Mouse (Mus musculus): Measurements from ENCODE around the gene B9d2.
A peak's percentile ranks its signal among the peaks of the same experiment; 100 is the strongest.
"Not testable (repeated sequence)": the region's sequence is repeated elsewhere in the genome, so short reads cannot be mapped to it uniquely, and the experiment has no call there.

B9d2 gene

DNA sequence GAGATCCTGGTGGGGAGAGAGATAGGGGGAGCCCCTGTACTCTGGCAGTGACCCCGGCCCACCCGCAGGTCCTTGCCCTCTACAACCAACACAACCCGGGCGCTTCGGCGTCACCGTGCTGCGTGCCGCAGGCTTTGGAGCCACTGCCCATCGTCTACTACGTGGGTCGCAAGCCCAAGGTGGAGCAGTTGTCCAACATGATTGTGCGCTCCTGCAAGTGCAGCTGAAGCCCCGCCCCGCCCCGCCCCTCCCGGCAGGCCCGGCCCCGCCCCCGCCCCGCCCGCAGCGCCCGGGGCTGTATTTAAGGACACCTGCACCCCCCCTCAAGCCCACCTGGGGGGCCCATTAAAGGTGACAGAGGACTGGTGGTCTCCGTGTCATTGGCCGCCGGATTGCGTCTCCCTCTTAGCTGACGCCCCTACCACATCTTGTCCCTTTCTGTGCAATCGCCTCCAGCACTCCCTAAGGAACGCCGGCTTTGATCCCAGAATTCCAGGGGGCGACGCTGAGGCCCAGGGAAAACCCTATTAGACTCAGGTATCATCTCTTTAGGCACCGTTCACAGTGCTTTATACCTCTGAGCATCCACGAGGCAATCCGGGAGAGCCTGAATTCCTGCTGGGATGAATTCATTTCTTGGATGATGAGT lies 24.3 kb downstream of the B9d2 start:
- DNase-seq: peak; percentile 32 to 42

DNA sequence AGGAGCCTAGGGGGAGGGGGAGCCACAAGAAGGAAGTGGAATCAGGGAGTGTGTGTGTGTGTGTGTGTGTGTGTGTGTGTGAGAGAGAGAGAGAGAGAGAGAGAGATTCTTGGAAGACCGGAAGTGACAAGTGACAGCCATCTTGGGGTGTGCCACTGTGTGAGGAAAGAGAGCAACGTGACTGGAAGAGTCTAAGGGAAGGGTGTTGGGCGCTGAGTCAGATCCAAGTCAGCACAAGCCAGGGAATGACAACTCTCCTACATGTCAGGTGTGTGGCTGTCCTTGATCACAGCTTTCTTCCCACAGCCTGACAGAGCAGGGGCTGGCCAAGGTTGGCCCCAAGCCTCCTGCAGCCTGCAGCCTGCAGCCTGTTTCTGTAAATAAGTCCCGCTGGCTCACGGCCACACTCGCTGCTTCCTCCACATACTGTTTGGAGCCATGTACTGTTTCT lies 25.2 kb downstream of the B9d2 start:
- peak; percentile 52 to 63 for DNase-seq

DNA sequence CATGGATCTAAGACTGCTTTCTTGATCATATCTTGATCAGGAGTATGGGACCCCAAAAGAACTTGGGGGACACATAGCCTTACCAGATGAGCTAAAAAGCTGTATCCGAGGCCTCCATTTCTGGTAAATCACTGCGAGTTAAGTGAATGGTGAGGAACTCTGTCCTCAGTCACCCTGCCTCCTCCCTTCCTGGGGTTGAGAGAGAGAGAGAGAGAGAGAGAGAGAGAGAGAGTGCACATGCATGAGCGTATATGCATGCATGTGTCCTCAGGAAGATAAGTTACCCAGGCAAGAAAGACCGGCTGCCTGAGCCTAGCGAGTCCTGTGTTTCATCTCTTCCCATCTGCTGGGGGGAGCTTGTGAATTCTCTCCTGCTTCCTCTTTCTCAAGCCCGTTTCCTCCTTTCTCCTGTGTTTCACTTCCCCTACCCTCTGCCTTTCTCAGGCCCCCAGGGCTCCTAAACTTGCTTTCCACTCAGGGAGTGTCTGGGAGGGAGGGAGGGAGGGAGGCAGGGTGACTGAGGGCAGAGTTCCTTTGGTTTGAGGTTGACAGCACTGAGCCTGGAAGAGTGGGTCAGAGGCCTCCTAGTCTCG lies 26.1 kb downstream of the B9d2 start:
- peak in 1 of 2 experiments; percentile 25 for DNase-seq

DNA sequence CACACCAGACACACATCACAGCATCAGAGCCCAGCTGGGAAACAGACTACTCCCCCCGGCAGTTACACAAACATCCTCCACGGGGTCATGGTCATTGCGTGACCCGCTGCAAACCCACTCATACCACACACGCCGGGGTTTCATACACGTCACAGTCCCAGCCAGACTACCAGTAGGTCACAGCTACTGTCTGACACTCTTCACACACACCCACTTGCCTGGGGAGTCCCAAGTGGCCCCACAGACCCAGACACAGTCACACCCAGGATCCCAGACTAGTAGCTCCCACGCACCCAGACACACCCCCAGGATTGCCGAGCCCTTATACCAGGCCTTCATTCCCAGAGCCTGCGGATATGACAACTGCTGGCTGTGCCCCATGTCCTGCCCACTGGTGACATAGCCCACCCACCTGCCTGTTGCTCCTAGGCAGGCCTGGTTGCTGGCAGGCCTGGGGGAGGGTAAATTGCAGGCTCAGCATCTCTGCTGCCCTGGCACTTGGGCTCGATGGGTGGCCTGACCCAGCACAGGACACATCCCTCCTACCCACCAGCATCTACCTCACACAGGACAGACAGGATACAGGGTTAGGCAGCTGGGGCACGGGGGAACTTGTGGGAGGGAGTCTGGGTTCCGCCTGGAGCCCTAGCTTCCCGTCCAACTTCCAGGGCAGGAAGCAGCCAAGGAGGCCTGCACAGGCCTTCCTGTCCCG lies 27.2 kb downstream of the B9d2 start:
- peak; percentile 61 to 75 for DNase-seq

DNA sequence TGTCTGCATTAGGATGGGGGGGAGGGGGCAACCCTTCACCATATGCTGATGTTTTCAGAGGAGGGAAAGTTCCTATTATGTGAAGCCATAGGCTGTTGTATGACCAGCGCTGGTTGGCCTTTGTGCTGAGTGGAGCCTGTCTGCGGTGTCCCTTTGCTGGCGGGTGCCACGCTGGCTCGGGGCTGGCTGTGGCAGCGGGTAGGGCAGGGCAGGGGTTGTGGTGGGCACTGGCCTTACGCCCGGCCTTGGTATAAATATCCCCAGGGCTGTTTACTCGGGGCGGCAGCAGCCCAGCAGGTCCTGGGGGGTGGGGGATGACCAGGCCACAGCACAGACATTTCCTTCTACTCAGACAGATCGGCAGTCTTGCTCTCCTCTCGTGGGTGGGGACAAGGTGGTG lies 29.4 kb downstream of the B9d2 start:
- DNase-seq: peak; percentile 31 to 42

DNA sequence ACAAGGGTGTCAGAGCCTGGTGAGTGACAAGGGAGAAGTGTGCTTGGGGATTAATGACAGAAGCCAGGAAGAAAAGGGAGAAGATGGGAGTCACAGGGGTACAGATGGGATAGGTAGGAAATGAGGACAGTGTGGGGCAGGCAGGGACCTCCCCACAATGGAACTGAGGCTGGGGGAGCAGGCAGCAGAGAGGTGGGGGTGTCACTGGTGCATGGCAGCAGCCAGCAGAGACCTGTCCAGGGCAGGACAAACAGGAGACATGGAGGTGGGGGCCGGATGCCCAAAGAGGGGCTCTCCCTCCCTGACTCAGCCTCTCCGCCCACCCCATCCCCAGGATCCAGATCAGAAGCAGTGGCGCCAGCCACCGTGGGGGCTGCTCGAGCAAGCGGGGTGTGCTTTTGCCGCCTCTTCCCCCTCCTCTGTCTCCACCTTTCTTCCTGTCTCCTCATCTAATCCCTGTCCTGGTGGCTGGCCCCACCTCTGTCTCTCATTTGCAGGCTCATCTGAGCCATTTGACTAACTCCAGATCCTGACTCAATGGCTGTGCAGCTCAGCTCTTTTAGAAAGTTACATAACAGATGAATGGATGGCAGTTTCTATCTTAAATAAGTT lies 30.0 kb downstream of the B9d2 start:
- DNase-seq: peak; percentile 26 to 43

DNA sequence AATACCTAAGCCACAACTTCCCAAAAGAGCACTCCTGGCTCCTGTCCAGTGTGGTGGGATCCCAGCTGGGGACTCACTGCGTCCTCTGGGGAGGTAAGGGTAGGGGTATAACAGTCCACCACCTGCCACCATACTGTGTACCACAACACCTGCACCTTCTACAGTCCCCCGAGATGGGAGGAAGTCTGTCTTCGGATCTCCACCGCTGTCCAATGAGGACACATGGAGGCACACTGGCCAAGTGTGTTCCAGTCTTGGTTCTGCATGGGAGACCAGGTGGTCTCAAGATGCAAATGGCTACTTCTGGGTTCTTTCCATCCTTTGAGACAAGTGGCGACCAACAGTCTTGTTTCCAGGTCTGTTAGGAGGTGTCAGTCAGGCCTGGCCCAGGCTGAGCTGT lies 30.6 kb downstream of the B9d2 start:
- no peak for DNase-seq

DNA sequence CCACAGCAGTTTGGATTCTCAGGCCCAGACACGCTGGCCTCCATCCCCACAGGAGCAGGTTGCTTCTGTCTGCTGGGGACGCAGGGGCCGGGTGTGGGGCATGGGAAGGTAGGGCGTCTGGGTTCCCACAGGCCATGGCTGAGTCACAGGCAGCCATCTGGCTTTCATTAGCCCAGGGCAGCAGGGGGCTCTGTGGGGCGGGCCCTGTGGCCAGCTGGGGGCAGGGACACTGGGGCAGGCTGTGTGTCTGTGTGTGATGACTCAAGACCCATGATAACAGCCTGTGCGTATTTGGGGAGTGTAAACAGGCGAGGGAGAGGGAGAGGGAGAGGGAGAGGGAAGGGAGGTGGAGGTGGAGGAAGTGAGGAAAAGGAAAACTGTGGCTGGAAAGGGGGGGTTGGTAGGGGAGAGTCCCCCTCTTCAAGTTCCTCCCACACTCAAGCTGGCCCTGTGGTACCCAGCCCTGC lies 31.2 kb downstream of the B9d2 start:
- DNase-seq: peak in 1 of 2 experiments; percentile 23

DNA sequence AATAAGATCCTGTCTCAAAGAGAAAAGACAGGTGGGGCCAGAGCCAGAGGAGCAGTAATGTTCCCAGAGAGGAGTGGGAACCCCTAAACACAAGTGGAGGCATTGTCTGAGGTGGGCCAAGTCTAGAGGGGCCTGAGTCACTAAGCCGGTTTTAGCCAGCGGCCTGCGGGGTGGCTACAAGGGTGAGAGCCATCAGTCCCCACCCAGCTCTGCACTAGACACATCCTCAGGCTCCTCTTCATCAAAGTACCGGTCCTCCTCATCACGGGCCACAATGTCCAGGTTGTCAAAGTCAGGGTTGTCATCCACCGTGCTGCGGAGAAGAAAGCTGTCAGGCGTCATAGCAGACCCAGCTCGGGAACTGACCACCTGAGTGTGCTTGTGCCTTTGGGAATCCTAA lies 32.2 kb downstream of the B9d2 start:
- DNase-seq: no peak

DNA sequence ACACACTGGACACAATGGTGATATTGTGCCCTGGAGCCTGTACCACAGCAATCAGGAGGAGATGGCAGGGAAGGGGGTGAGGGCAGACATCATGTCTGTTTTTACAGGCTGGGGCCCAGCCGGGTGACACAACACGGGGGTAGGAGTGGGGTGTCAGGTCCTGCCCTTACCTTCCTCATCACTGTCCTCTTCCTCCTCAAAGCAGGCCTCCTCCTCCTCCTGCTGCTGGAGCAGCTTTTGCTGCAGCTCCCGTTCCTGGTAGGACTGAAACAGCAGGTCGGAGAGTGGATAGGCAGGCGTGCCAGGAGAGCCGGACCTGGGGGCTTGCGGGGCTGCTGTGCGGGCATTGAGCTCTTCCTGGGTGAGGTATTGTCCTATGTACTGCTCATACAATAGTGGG lies 34.0 kb downstream of the B9d2 start:
- DNase-seq: no peak

DNA sequence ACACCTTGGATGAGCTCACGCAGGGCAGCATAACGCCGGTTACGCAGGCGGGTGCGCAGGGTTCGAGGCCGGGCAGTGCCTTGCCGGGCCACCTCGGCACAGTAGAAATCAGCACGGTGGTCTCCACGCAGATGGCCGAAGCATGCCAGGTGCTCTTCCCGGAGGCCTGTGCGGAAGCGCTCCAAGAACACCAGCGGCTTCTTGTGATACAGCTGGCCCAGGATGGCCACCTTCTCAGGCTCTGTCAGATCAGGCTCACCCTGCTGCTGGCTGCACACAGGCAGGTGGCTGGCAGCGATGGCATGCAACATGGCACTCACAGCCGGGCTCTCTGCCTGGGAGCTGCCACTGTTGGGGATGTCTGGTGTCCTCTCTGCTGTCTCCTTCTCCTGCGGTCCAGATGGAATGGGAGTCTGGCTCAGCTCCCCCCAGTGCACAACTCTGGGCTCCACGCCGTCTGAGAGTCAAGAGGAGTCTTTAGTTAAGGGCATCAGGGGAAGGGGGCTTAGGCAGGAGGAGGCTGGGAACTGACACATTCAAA lies 35.2 kb downstream of the B9d2 start:
- no peak for DNase-seq

DNA sequence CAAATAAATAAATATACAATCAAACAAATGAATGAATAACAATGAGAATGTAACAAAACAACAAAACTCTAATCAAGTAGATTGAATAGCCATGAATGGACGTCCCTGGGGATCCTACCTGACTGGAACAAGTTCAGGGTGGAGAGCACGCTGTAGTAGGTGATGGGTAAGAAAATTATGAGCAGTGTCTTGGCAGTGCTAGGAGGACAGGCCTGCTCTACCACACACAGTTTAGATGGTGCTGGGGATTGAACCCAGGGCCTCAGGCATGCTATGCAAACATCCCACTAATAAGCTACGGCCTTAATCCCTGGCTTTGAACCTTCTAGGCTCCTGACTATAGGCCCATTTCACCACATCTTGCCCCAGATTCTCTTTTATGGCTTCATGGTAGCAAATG lies 36.9 kb downstream of the B9d2 start:
- no peak for DNase-seq

DNA sequence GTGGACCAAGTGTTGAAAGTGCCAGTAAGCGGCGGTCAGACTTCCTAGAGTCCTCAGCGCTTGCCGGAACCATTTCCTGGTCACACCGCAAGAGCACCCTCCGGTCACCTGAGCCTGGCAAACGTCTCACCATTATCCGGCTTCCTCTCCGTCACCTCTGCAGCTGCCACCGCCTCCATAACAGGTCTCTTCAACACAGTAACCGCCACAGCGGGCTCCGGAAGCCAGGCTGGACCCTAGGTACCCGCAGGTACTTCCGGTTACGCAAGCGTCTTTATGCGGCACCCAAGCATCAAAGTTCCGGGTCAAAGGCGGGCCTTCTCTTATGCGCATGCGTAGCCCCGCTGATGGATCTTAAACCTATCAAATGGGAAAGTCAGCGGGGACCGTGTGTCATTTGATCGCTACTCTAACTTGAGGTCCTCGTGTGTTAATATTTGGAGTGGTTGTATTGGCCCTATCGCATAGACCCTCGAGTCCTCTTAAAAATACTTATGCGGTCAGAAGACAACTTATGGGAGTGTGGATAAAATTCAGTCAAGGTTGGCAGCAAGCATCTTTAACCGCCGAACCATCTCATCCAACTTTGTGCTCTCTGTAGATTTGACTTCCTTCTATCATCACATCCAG lies 38.3 kb downstream of the B9d2 start, which contains the start of gene Ccdc97:
Gene Ccdc97 (minus strand): TSS at position 301 of the 630 bp plus-strand sequence.
- DNase-seq: peak; percentile 93 to 95

DNA sequence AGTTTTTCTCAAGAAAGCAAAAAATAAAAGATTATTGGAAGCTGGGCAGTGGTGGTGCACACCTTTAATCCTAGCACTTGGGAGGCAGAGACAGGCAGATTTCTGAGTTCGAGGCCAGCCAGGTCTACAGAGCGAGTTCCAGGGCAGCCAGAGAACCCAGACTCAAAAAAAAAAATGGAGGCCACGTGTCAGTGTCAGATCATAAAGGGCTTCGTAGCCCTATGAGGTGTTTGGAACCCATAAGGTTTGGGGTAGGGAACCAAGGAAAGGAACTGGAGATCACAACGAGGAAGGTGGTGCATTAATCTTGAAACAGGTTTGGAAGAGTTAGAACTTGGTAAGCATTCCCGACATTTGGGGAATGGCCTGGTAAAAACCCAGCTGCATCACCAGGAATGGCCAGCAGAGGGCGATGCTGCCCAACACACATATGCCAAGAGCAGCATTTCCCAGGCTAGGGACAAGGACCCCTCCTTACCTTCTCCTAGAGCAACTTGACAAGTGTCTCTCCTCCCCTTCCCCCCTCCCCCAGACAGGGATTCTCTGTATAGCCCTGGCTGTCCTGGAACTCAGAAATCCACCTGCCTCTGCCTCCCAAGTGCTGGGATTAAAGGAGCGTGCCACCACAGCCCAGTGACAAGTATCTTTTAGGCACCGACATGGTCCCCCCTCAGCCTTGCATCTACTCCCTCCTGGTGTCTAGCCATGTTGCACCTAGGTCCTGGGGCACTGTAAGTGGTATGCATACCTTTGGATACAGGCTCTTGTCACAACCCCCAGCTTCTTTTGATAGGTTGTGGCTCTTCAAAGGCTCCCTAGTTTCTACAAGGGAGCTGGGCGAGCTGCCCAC lies 39.4 kb downstream of the B9d2 start:
- peak; percentile 89 for DNase-seq

DNA sequence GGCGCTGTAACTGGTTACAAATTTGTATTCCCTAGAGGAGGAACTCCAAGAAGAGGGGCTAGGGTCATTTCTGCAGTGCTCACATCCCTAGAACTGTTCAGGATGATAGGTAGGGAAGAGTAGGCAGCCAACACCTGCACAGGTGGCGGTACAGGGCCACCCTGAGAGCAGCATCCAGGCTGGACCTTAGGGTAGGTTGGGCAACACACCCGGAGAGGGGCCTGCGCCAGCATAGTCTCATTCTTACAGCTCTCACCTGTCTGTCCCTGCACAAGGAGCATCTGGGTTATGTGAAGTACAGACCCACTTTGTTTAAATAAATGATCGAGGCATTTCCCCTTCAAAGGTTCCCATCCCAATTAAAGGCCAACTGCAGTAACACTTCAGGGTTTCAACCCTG lies 40.2 kb downstream of the B9d2 start:
- DNase-seq: no peak

DNA sequence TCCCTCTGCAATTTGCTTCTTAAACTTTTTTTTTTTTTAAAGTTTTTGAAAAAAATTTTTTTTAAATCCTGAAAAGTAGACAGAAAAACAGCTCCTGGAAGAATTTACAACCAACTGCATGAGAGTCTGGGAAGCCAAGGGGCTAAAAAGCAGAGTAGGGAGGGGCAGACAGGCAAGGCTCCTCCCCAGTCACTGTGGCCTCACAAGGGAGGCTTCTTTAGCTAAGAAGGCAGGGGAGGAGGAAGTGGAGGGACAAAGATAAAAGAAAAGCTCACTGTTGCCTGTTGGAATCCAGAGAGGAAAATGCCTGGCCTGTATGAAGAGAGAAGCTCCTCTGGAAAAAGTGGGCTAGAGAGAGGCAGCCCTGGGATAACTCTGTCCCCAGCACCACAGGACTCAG lies 41.2 kb downstream of the B9d2 start:
- DNase-seq: not testable (repeated sequence)

DNA sequence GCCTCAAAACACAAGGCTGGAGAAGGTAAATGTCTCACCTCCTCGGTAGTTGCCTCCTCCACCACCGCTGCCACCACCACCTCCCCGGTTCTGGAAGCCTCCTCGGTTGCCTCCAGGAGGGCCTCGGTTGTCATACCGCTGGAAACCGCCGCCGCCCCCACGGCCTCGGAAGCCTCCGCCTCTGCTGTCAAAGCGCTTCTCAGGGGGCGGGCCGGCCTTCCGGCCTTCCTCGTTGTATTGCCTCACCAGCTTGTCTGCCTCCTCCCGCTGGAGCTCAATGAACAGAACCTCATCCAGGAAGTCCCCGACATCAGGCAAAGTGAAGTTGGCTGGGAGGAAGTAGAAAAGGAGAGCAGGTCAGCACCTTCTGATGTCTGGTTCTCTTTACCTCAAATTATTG lies 45.3 kb downstream of the B9d2 start:
- DNase-seq: no peak

DNA sequence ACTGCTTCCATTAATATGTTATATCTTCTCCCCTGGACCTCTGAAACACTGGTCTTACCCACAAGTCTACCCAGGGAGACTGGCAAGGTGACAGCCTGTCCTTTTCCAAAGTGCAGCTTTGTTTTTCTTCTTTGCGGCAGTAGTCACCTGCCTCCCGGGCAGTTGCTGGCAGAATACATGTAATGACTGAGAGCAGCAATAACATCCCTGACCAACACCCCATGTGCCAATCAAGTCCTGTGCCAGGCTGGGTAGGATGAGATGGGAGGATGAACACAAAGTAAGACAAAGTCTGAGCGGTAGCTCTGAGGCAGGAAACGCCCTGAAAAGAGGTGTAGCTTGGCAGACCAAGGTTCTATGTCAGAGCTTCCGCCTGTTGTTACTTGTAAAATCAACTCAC lies 47.2 kb downstream of the B9d2 start:
- DNase-seq: no peak

DNA sequence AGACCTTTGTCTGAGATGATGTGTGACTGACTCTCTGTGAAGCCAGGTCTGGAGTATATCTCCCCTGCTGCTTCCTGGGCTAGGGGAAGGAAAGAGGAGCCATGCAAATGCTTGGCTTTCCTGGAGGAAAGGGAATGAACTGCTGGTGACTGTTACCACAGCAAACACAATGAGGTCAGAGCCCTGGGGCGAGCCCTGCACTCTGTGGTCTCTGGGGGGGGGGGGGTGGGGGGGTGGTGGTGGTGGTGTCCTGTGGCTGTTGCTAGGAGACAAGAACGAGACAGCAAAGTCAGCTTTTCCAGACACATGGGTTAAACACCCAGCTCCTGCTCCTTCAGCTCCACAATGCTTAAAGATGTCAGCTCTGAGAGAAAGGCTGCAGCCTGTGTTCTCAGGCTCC lies 48.8 kb downstream of the B9d2 start:
- DNase-seq: no peak

DNA sequence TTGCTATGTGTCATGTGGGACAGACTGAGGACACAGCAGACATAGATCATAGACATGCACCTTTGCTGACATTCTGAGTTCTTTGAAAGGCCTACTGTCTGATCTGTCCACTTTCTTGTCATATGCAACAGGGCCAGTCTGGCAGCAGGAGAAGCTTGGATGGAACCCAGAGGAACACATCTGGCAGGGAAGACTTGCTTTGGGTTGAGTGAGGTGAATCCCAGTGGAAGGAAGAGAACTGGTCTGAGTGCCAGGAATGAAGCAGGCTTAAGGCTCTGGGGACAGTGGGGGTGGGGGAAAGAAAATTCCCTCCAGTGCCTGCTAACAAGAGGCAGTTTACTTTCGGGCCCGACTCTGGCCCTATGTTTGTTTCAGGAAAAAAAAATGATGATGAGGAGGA lies 49.3 kb downstream of the B9d2 start:
- DNase-seq: no peak

DNA sequence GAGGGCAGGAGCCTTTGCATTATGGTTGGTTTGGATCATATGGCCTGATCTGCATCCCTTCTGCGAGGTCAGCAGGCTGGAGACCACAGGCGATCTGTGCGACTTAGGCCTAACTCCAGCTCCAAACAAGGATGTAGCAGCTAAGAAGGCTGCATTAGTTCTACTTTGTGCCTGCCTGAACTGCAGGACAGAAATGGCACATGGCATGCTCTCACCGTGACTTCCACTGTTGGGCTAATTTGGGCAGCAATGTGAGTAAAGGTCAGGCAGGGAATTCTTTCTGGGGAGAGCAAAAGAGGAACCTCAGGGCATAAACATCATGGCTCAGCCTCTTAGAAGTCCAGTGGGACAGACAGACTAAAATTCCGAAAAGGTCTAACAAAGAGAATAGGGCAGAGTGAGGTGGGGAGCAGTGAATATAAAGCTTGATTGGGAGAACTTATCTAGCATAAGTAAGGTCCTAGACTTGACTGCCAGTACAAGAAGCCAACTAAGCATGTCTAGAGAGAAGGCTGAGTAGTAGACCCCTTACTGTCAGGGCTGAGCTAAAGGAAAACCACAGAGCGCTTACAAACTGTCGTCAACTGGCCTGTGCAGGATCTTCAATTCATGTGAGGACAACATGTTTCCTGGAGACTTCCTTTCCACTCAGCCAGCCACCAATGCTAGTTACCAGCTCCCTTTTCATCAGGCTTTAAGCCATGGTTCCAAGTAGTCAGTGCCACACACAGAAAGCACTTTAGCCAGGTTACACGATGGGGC lies 50.9 kb downstream of the B9d2 start:
- no peak for DNase-seq
